Comparison of ENCODE assay signal across 8 mouse cellular contexts in genomic region chr2:80266894-80267293, GRCm38 (mm10). TPM values are rescaled to one million over a fixed set of nuclear protein-coding genes. Genes with fewer than 3 reads are reported as not detected.
DNase-seq lines count a peak whose midpoint lies in the region; ATAC-seq lines count a peak whose summit lies in the region.

No protein-coding gene starts in this region.

- H3K36me3 ChIP-seq in embryonic facial prominence, embryonic 13.5 days = no peaks in the 10 kb centered on the region
- H3K36me3 ChIP-seq in kidney, embryonic 14.5 days (ENCODE audit: control insufficient read depth, insufficient read depth, low read length) = no peaks in the 10 kb centered on the region
- no peaks in the 10 kb centered on the region for H3K36me3 ChIP-seq in limb, embryonic 13.5 days
- no peaks in the 10 kb centered on the region for H3K36me3 ChIP-seq in midbrain, embryonic 16.5 days (ENCODE audit: control insufficient read depth, insufficient read depth, low read length)

- peak overlapping the region; percentile 42 for H3K4me2 ChIP-seq in embryonic facial prominence, embryonic 13.5 days
- peak overlapping the region; percentile 22; the same call in 1 of the 2 replicates for H3K4me2 ChIP-seq in kidney, embryonic 14.5 days (replicated peaks; ENCODE audit: low read depth, low read length)
- H3K4me2 ChIP-seq in limb, embryonic 13.5 days (replicated peaks) = peak overlapping the region; percentile 35; the same call in 1 of the 2 replicates
- H3K4me2 ChIP-seq in midbrain, embryonic 16.5 days (ENCODE audit: low read length) = 0 out of 2 replicates have a peak overlapping the region, but pooled peaks have one; percentile 1

- no peak overlapping the region for H3K27ac ChIP-seq in embryonic facial prominence, embryonic 13.5 days
- no peak overlapping the region for H3K27ac ChIP-seq in kidney, embryonic 14.5 days (ENCODE audit: low read depth, low read length)
- H3K27ac ChIP-seq in limb, embryonic 13.5 days = no peak overlapping the region
- no peak overlapping the region for H3K27ac ChIP-seq in midbrain, embryonic 16.5 days (ENCODE audit: low read length)

- no peak overlapping the region for H3K4me3 ChIP-seq in embryonic facial prominence, embryonic 13.5 days
- H3K4me3 ChIP-seq in kidney, embryonic 14.5 days (ENCODE audit: low read length) = no peak overlapping the region
- no peak overlapping the region for H3K4me3 ChIP-seq in limb, embryonic 13.5 days
- no peak overlapping the region for H3K4me3 ChIP-seq in midbrain, embryonic 16.5 days (ENCODE audit: low read depth, low read length)

- no peaks in the 10 kb centered on the region for H3K9me3 ChIP-seq in embryonic facial prominence, embryonic 13.5 days
- H3K9me3 ChIP-seq in kidney, embryonic 14.5 days (ENCODE audit: control insufficient read depth, low read length) = no peaks in the 10 kb centered on the region
- H3K9me3 ChIP-seq in limb, embryonic 13.5 days = no peaks in the 10 kb centered on the region
- no peaks in the 10 kb centered on the region for H3K9me3 ChIP-seq in midbrain, embryonic 16.5 days (replicated peaks; ENCODE audit: control insufficient read depth, low read length, poor library complexity, severe bottlenecking)

- WGBS in embryonic facial prominence, embryonic 13.5 days = 17% methylated on average over 11 of the region's 11 CpGs
- 22% methylated on average over 11 of the region's 11 CpGs for WGBS in kidney, embryonic 14.5 days
- 18% methylated on average over 11 of the region's 11 CpGs for WGBS in limb, embryonic 13.5 days
- WGBS in midbrain, embryonic 16.5 days = 18% methylated on average over 11 of the region's 11 CpGs

- H3K27me3 ChIP-seq in embryonic facial prominence, embryonic 13.5 days = no peaks in the 10 kb centered on the region
- H3K27me3 ChIP-seq in kidney, embryonic 14.5 days (ENCODE audit: control insufficient read depth, insufficient read depth, low read length) = no peaks in the 10 kb centered on the region
- H3K27me3 ChIP-seq in limb, embryonic 13.5 days = no peaks in the 10 kb centered on the region
- H3K27me3 ChIP-seq in midbrain, embryonic 16.5 days (ENCODE audit: control insufficient read depth, insufficient read depth, low read depth, low read length) = no peaks in the 10 kb centered on the region

- peak; percentile 63 to 68 for DNase-seq in B cell, adult 2 months
- DNase-seq in adrenal gland, postnatal 10 days = peak; percentile 78
- DNase-seq in heart, adult 9 months (ENCODE audit: low spot score in 2 of 2) = peak; percentile 42 to 53
- DNase-seq in spleen, postnatal 36 days (ENCODE audit: low spot score in 2 of 2) = peak; percentile 35 to 37

- no peaks in the 10 kb centered on the region for H3K4me1 ChIP-seq in embryonic facial prominence, embryonic 13.5 days
- no peaks in the 10 kb centered on the region for H3K4me1 ChIP-seq in kidney, embryonic 14.5 days (ENCODE audit: control insufficient read depth, insufficient read depth, low read length)
- H3K4me1 ChIP-seq in limb, embryonic 13.5 days = no peaks in the 10 kb centered on the region
- H3K4me1 ChIP-seq in midbrain, embryonic 16.5 days (ENCODE audit: control insufficient read depth, insufficient read depth, low read length) = no peaks in the 10 kb centered on the region

- no peak for ATAC-seq in embryonic facial prominence, embryonic 13.5 days (ENCODE audit: insufficient number of reproducible peaks, insufficient read depth, low FRiP score, low TSS enrichment, low read depth)
- ATAC-seq in kidney, embryonic 14.5 days (ENCODE audit: low FRiP score, low TSS enrichment) = no peak; the same call in 1 of the 2 replicates
- no peak for ATAC-seq in limb, embryonic 13.5 days (ENCODE audit: low FRiP score, low read depth)
- ATAC-seq in midbrain, embryonic 16.5 days = no peak

- H3K9ac ChIP-seq in embryonic facial prominence, embryonic 13.5 days = no peak overlapping the region
- H3K9ac ChIP-seq in kidney, embryonic 14.5 days (ENCODE audit: low read depth, low read length) = no peak overlapping the region
- H3K9ac ChIP-seq in limb, embryonic 13.5 days = no peak overlapping the region
- H3K9ac ChIP-seq in midbrain, embryonic 16.5 days (ENCODE audit: low read depth, low read length) = no peak overlapping the region

RNA-seq across cellular contexts. Expression of gene Prdx6b, which starts 25.4 kb away (rescaled TPM):
- total RNA-seq in adrenal gland, postnatal 10 days (2021) = not detected
- polyA plus RNA-seq in embryonic facial prominence, embryonic 13.5 days (2015; fragmentation: Nextera tagmentation; extraction: Ambion mirVana) = not detected in 2 replicates
- not detected in 2 replicates for polyA plus RNA-seq in kidney, embryonic 14.5 days (2014; fragmentation: Nextera tagmentation; extraction: Ambion mirVana)
- not detected in 2 replicates for polyA plus RNA-seq in limb, embryonic 13.5 days (2015; fragmentation: Nextera tagmentation; extraction: Ambion mirVana)
- not detected in 2 replicates for polyA plus RNA-seq in midbrain, embryonic 16.5 days (2015; fragmentation: Nextera tagmentation; extraction: Ambion mirVana)

RNA-seq across cellular contexts. Expression of gene Dnajc10, which starts 48.4 kb away (rescaled TPM):
- total RNA-seq in adrenal gland, postnatal 10 days (2021) = 10 to 100 TPM; 46.3 to 51.6 TPM
- polyA plus RNA-seq in embryonic facial prominence, embryonic 13.5 days (2015; fragmentation: Nextera tagmentation; extraction: Ambion mirVana) = 83.1 and 86.6 TPM in 2 replicates
- 67.7 and 105 TPM in 2 replicates for polyA plus RNA-seq in kidney, embryonic 14.5 days (2014; fragmentation: Nextera tagmentation; extraction: Ambion mirVana)
- 80.4 and 84.3 TPM in 2 replicates for polyA plus RNA-seq in limb, embryonic 13.5 days (2015; fragmentation: Nextera tagmentation; extraction: Ambion mirVana)
- polyA plus RNA-seq in midbrain, embryonic 16.5 days (2015; fragmentation: Nextera tagmentation; extraction: Ambion mirVana) = 64.7 and 69.4 TPM in 2 replicates
